Mouse (Mus musculus) brown adipose tissue, adult 24 weeks (tissue): Measurements from ENCODE around the gene Gm21861. TPM values are rescaled to one million over a fixed set of nuclear protein-coding genes. Genes with fewer than 3 reads are reported as not detected.
"Not testable (repeated sequence)": the region's sequence is repeated elsewhere in the genome, so short reads cannot be mapped to it uniquely, and the experiment has no call there.

Experiments used
- H3K27ac ChIP-seq: fragments of 200-500 bp; replicated peaks from 2 replicates; pipeline ENCODE4 v1.5.1; 2012; ENCODE audit warnings: low read depth, mild to moderate bottlenecking, low read length
- H3K4me1 ChIP-seq: fragments of 200-500 bp; 2 replicates; pipeline ENCODE4 v1.6.1; 2012; ENCODE audit warnings: low read length, mixed read lengths; ENCODE audit not compliant: control insufficient read depth, insufficient read depth, insufficient read length
- H3K4me3 ChIP-seq: fragments of 200-500 bp; 2 replicates; pipeline ENCODE4 v1.5.1; 2012; ENCODE audit warnings: low read depth, mild to moderate bottlenecking, low read length, moderate library complexity; ENCODE audit not compliant: insufficient read depth
- polyA plus RNA-seq: library from polyadenylated mRNA; stranded (reverse); fragments of >200 nt; gene quantifications from 2 replicates; pipeline ENCODE4 v1.2.4, GENCODE M21; 2012; ENCODE audit not compliant: missing spikeins, insufficient read depth, insufficient read length

Gene Gm21861
- not detected in 2 replicates for polyA plus RNA-seq

GRCm38 (mm10) chrY:58814497-58814896 lies at the start of gene Gm21861:
Gene Gm21861 (minus strand): TSS chrY:58814597.
- H3K4me1 ChIP-seq, H3K4me3 ChIP-seq, H3K27ac ChIP-seq: not testable (repeated sequence)
